ENCODE assay signal across 14 mouse cellular contexts in the genomic region with DNA sequence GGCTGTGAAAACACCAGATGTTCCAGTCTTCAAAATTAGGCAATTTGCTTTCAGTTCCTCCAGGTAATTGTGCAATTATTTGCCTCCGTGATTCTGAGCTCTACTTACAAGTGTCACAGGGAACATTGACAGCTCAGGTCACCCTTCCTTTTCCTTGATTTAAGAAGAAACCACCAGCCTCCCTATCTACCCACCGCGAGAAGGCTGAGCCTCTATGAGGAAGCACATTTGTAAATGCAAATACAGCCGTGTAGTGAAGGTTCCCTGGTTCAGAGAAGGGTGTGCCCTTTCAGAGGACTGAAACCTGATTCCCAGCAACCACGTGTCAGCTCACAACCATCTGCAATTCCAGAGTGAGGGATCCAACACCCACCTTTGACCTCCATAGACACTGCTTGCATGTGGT.
DNase-seq lines count a peak whose midpoint lies in the region; ATAC-seq and TF ChIP-seq lines count a peak whose summit lies in the region.
"Had no signal": no experiment of that assay in that cellular context is flagged by ENCODE, and none has a peak within 500 bp of the region (broad histone marks: within the 10 kb centered on the region; RNA-seq: fewer than 3 reads in every experiment).

No protein-coding gene starts in this region.

- no peak overlapping the region for H3K27ac ChIP-seq in liver, embryonic 13.5 days
- H3K27ac ChIP-seq in liver, embryonic 11.5 days (ENCODE audit: low read depth, low read length) = no peak overlapping the region
- peak overlapping the region; percentile 40; the same call in 1 of the 2 replicates for H3K27ac ChIP-seq in ES-E14 (ENCODE audit: insufficient read depth, low read depth, low read length, poor library complexity, severe bottlenecking)
- no peak overlapping the region for H3K27ac ChIP-seq in kidney, embryonic 15.5 days
- H3K27ac ChIP-seq: midbrain, embryonic 10.5 days had no signal

- H3K36me3 ChIP-seq in liver, embryonic 13.5 days = no peaks in the 10 kb centered on the region
- H3K36me3 ChIP-seq in liver, embryonic 11.5 days (ENCODE audit: control insufficient read depth, insufficient read depth, low read length) = no peaks in the 10 kb centered on the region
- no peaks in the 10 kb centered on the region for H3K36me3 ChIP-seq in ES-E14 (ENCODE audit: control insufficient read depth, insufficient read depth, low read length, poor library complexity, severe bottlenecking)
- no peaks in the 10 kb centered on the region for H3K36me3 ChIP-seq in kidney, embryonic 15.5 days

- no peak overlapping the region for H3K4me3 ChIP-seq in liver, embryonic 13.5 days (replicated peaks)
- H3K4me3 ChIP-seq in liver, embryonic 11.5 days (ENCODE audit: low read depth, low read length) = no peak overlapping the region
- no peak overlapping the region for H3K4me3 ChIP-seq in ES-E14 (ENCODE audit: insufficient read depth in 1 of 2, low read depth in 1 of 2, low read length in 2 of 2, poor library complexity in 1 of 2, severe bottlenecking in 1 of 2)
- H3K4me3 ChIP-seq in kidney, embryonic 15.5 days (replicated peaks) = no peak overlapping the region
- H3K4me3 ChIP-seq: midbrain, embryonic 10.5 days had no signal

- in situ Hi-C loops in ES-E14 (cut with MboI; ENCODE audit: low sequenced_read_pairs in 2 of 2, unreplicated experiment in 2 of 2) = no loop called here

- H3K9me3 ChIP-seq in liver, embryonic 13.5 days (replicated peaks) = no peaks in the 10 kb centered on the region
- H3K9me3 ChIP-seq in liver, embryonic 11.5 days (ENCODE audit: control insufficient read depth, low read length) = no peaks in the 10 kb centered on the region
- no peaks in the 10 kb centered on the region for H3K9me3 ChIP-seq in ES-E14 (ENCODE audit: control insufficient read depth, insufficient read depth, low read depth, low read length)
- no peaks in the 10 kb centered on the region for H3K9me3 ChIP-seq in kidney, embryonic 15.5 days (replicated peaks)
- H3K9me3 ChIP-seq: midbrain, embryonic 10.5 days had no signal

- H3K4me1 ChIP-seq in liver, embryonic 13.5 days (replicated peaks) = no peaks in the 10 kb centered on the region
- no peaks in the 10 kb centered on the region for H3K4me1 ChIP-seq in liver, embryonic 11.5 days (replicated peaks; ENCODE audit: control insufficient read depth, insufficient read depth, low read length)
- peaks cover 2% of the 10 kb centered on the region in 2 experiments; a peak in 2 of 4 replicates for H3K4me1 ChIP-seq in ES-E14 (ENCODE audit: control insufficient read depth in 2 of 2, insufficient read depth in 2 of 2, low read length in 2 of 2, poor library complexity in 1 of 2)
- no peaks in the 10 kb centered on the region for H3K4me1 ChIP-seq in kidney, embryonic 15.5 days
- H3K4me1 ChIP-seq: midbrain, embryonic 10.5 days had no signal

- H3K4me2 ChIP-seq in liver, embryonic 13.5 days = no peak overlapping the region
- H3K4me2 ChIP-seq in liver, embryonic 11.5 days = no peak overlapping the region
- H3K4me2 ChIP-seq in kidney, embryonic 15.5 days = no peak overlapping the region

- no peaks in the 10 kb centered on the region for H3K27me3 ChIP-seq in liver, embryonic 13.5 days
- no peaks in the 10 kb centered on the region for H3K27me3 ChIP-seq in liver, embryonic 11.5 days (replicated peaks; ENCODE audit: control insufficient read depth, insufficient read depth, low read length)
- H3K27me3 ChIP-seq in kidney, embryonic 15.5 days = no peaks in the 10 kb centered on the region

- peak; percentile 39; the same call in 1 of the 2 replicates for ATAC-seq in liver, embryonic 13.5 days (ENCODE audit: low read depth)
- ATAC-seq in liver, embryonic 11.5 days (replicated peaks; ENCODE audit: low FRiP score) = no peak; the same call in 1 of the 2 replicates
- ATAC-seq in hematopoietic stem cell, adult 5-6 weeks (replicated peaks in 1 of 2; ENCODE audit: insufficient read depth in 1 of 2, low FRiP score in 2 of 2, low TSS enrichment in 1 of 2, low read depth in 1 of 2, poor library complexity in 2 of 2, severe bottlenecking in 2 of 2) = peak; percentile 87 to 92
- ATAC-seq in monocyte, adult 5-6 weeks (replicated peaks; ENCODE audit: insufficient number of reproducible peaks, low FRiP score, low TSS enrichment, poor library complexity, severe bottlenecking) = peak; percentile 91
- no peak for ATAC-seq in kidney, embryonic 15.5 days (replicated peaks; ENCODE audit: low FRiP score)

- 19% methylated on average over 5 of the region's 5 CpGs for WGBS in liver, embryonic 13.5 days (ENCODE audit: insufficient replicate concordance)
- WGBS in liver, embryonic 11.5 days = 34% methylated on average over 5 of the region's 5 CpGs
- 37% methylated on average over 5 of the region's 5 CpGs for WGBS in kidney, embryonic 15.5 days

- H3K9ac ChIP-seq in liver, embryonic 13.5 days = no peak overlapping the region
- no peak overlapping the region for H3K9ac ChIP-seq in liver, embryonic 11.5 days (ENCODE audit: low read depth, low read length)
- no peak overlapping the region for H3K9ac ChIP-seq in ES-E14 (ENCODE audit: insufficient read depth, low read depth, low read length, poor library complexity, severe bottlenecking)
- H3K9ac ChIP-seq in kidney, embryonic 15.5 days = no peak overlapping the region

- no peak for DNase-seq in liver, embryonic 13.5 days
- no peak for DNase-seq in liver, embryonic 11.5 days (ENCODE audit: low spot score)
- peak; percentile 40 for DNase-seq in ES-E14 (ENCODE audit: low read depth, low spot score)
- no peak for DNase-seq in layer of hippocampus, adult 11-12 months (ENCODE audit: low spot score)
- no peak for DNase-seq in thymus, adult 18-20 months
- DNase-seq: cerebellum, postnatal 10 days; heart, postnatal 4 days; kidney, adult 2 months; left cerebral cortex, postnatal 4 days; thymus, postnatal 36 days had no signal

TF ChIP-seq in ES-E14, 5 proteins besides CTCF, POLR2A, EP300 and RAD21:
- TF ChIP-seq HCFC1 (IDR thresholded peaks at IDR 0.05; ENCODE audit: borderline replicate concordance, insufficient read depth, low read length) (no peak), ZC3H11A (IDR thresholded peaks at IDR 0.05; ENCODE audit: borderline replicate concordance, low read depth, low read length) (no peak), ZNF384 (IDR thresholded peaks at IDR 0.05; ENCODE audit: low read depth, low read length) (no peak), MAFK (IDR thresholded peaks at IDR 0.05; ENCODE audit: insufficient read depth, low read depth, low read length) (no peak), CHD2 (IDR thresholded peaks at IDR 0.05; ENCODE audit: low read depth, low read length) (no peak)

Comparison
In these comparisons a context has a peak if more than half of its experiments do, and no peak if none do; other contexts are left out.
1. ATAC-seq: peak in liver, embryonic 13.5 days (single experiment), hematopoietic stem cell, adult 5-6 weeks (2 of 2) and monocyte, adult 5-6 weeks (single experiment); none in liver, embryonic 11.5 days (single experiment) and kidney, embryonic 15.5 days (single experiment).